Mouse (Mus musculus): ENCODE measurements around the gene Tmem206.

The Tmem206 gene

GRCm38 (mm10) chr1:191307766-191308455, 17.8 kb upstream of the Tmem206 start:
- no peak for DNase-seq (ENCODE audit: low read depth, low spot score)

- no peak for DNase-seq (ENCODE audit: low read depth, low spot score)
Observed at GRCm38 (mm10) chr1:191311296-191311898, 14.3 kb upstream of the Tmem206 start.

GRCm38 (mm10) chr1:191312513-191312941, 13.2 kb upstream of the Tmem206 start:
- DNase-seq (ENCODE audit: low read depth, low spot score), result peak; percentile 72

GRCm38 (mm10) chr1:191313158-191313557, 12.6 kb upstream of the Tmem206 start:
- DNase-seq (ENCODE audit: low read depth, low spot score), result no peak

- no peak for DNase-seq (ENCODE audit: low read depth, low spot score)
Observed at GRCm38 (mm10) chr1:191313926-191314325, 11.8 kb upstream of the Tmem206 start.

GRCm38 (mm10) chr1:191316818-191317217, 8.9 kb upstream of the Tmem206 start:
- DNase-seq (ENCODE audit: low read depth, low spot score), result no peak

- DNase-seq (ENCODE audit: low read depth, low spot score), result no peak
Observed at GRCm38 (mm10) chr1:191317591-191318196, 8.0 kb upstream of the Tmem206 start, which contains the start of gene Nenf. TSS of gene Nenf (minus strand) at chr1:191318194.

GRCm38 (mm10) chr1:191318686-191319085, 7.0 kb upstream of the Tmem206 start:
- DNase-seq (ENCODE audit: low read depth, low spot score), result no peak

GRCm38 (mm10) chr1:191323381-191323780, 2.3 kb upstream of the Tmem206 start:
- no peak for DNase-seq (ENCODE audit: low read depth, low spot score)

GRCm38 (mm10) chr1:191324733-191325590, 750 bp upstream of the Tmem206 start:
- DNase-seq (ENCODE audit: low read depth, low spot score), result no peak

- DNase-seq (ENCODE audit: low read depth, low spot score), result no peak
Observed at GRCm38 (mm10) chr1:191326233-191326882, 646 bp downstream of the Tmem206 start.

- DNase-seq (ENCODE audit: low read depth, low spot score), result no peak
Observed at GRCm38 (mm10) chr1:191327258-191327657, 1.5 kb downstream of the Tmem206 start.

GRCm38 (mm10) chr1:191328019-191328441, 2.3 kb downstream of the Tmem206 start:
- no peak for DNase-seq (ENCODE audit: low read depth, low spot score)

- no peak for DNase-seq (ENCODE audit: low read depth, low spot score)
Observed at GRCm38 (mm10) chr1:191330356-191330755, 4.6 kb downstream of the Tmem206 start.

- no peak for DNase-seq (ENCODE audit: low read depth, low spot score)
Observed at GRCm38 (mm10) chr1:191334500-191334899, 8.8 kb downstream of the Tmem206 start.

GRCm38 (mm10) chr1:191339876-191340275, 14.2 kb downstream of the Tmem206 start:
- DNase-seq (ENCODE audit: low read depth, low spot score), result no peak

GRCm38 (mm10) chr1:191340530-191340929, 14.8 kb downstream of the Tmem206 start:
- DNase-seq (ENCODE audit: low read depth, low spot score), result no peak

GRCm38 (mm10) chr1:191347602-191348001, 21.9 kb downstream of the Tmem206 start:
- DNase-seq (ENCODE audit: low read depth, low spot score), result no peak

- DNase-seq (ENCODE audit: low read depth, low spot score), result no peak
Observed at GRCm38 (mm10) chr1:191348592-191348991, 22.9 kb downstream of the Tmem206 start.

GRCm38 (mm10) chr1:191348996-191349395, 23.3 kb downstream of the Tmem206 start:
- no peak for DNase-seq (ENCODE audit: low read depth, low spot score)

- no peak for DNase-seq (ENCODE audit: low read depth, low spot score)
Observed at GRCm38 (mm10) chr1:191349486-191350037, 23.9 kb downstream of the Tmem206 start.
